Mouse (Mus musculus): Measurements from ENCODE around the gene Chic2. TPM values are rescaled to one million over a fixed set of nuclear protein-coding genes. Genes with fewer than 3 reads are reported as not detected.

The Chic2 gene
- total and polyA plus RNA-seq, 2 experiments from 2014 or later: 12.8 to 33.9 TPM

DNA sequence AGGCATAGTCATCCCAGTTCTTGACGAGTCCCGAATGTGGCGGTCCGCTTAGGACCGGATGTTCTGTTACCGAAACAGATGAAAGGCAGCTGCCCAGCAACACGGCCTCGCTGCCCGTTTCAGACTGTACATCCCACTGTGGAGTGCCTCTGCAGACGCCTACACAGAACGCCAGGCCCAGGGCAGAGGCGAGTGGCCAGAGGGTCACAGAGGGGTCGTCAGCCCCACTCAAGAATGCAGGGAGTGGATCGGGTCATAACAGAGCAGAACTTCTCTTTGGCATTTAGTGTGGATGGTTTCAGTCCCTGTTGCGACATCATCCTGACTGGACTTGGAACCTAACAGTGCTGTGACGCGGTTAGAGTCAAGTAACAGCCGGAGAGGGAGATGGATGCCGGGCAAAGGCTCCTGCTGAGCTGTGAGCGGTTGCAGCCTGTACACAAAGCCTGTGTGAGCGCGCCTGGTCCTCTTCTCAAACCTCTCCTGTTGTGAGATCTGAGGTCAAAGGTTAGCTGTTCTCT lies 70.5 kb downstream of the Chic2 start:
- Histone ChIP-seq H3K36me3 (ENCODE audit: insufficient read depth, low read length) (no peaks in the 10 kb centered on the region), H3K27ac (no peak overlapping the region), H3K9me3 (ENCODE audit: low read length) (no peaks in the 10 kb centered on the region), H3K4me3 (ENCODE audit: low read length) (no peak overlapping the region), H3K9ac (replicated peaks; ENCODE audit: low read length) (no peak overlapping the region), H3K27me3 (ENCODE audit: insufficient read depth, low read length) (no peaks in the 10 kb centered on the region), H3K4me1 (ENCODE audit: insufficient read depth, low read length) (no peaks in the 10 kb centered on the region), H3K4me2 (ENCODE audit: low read depth, low read length) (no peak overlapping the region)
- DNase-seq (ENCODE audit: low spot score) (no peak), ATAC-seq (0 out of 2 replicates have a peak, but pooled peaks have one; percentile 45)
- TF ChIP-seq CTCF (IDR thresholded peaks at IDR 0.05; ENCODE audit: low read depth): no peak
- 47% methylated on average over 22 of the region's 22 CpGs for WGBS

DNA sequence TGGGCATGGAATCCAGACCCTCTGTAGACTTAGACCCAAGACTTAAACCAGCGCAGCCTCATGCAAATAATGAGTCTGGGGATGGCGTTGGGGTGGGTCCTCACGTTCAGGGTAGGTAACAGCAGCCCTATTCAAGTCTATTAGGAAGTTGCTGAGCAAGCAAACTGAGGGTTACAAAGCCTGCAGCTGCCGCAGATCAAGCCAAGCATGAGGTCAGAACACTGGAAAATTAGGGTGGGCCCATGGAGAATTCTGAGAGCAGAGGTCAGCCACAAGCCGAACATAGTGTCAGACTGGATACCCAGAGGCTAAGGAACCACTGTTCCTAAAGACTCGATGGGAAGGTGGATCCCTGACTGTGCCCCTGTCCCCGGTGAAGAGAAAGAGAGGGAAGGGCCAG lies 73.2 kb downstream of the Chic2 start:
- whole genome bisulfite sequencing: 57% methylated on average over 7 of the region's 7 CpGs

DNA sequence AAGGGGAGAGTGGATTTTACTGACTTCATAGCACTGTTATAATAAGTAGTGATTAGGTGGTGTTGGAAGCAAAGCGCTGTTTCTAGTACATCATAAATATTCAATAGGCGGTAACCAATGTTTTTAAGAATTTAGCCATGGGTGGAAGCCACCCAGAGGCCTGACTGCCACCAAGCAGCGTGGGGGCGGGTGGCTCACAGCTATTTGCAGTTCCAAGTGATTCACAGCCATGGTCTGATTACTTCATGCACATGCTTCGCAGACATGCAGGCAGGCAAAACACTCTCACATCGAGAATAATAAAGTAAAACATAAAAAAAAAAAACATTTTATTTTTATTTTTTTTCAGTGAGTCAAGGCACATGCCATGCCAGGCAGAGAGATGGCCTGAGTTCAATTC lies 75.2 kb downstream of the Chic2 start:
- H3K9me3 ChIP-seq (ENCODE audit: low read length): no peaks in the 10 kb centered on the region
- no peaks in the 10 kb centered on the region for H3K36me3 ChIP-seq (ENCODE audit: insufficient read depth, low read length)
- H3K4me3 ChIP-seq (ENCODE audit: low read length): no peak overlapping the region
- WGBS: 93% methylated on average over 6 of the region's 6 CpGs
- no peak overlapping the region for H3K9ac ChIP-seq (replicated peaks; ENCODE audit: low read length)
- TF ChIP-seq CTCF (IDR thresholded peaks at IDR 0.05; ENCODE audit: low read depth): no peak
- no peaks in the 10 kb centered on the region for H3K27me3 ChIP-seq (ENCODE audit: insufficient read depth, low read length)
- H3K4me2 ChIP-seq (ENCODE audit: low read depth, low read length): no peak overlapping the region
- H3K4me1 ChIP-seq (ENCODE audit: insufficient read depth, low read length): no peaks in the 10 kb centered on the region
- no peak for ATAC-seq
- no peak overlapping the region for H3K27ac ChIP-seq
- DNase-seq (ENCODE audit: low spot score): no peak

More for the DNA sequence above, 73.2 kb downstream of the Chic2 start:
- TF ChIP-seq CTCF (IDR thresholded peaks at IDR 0.05; ENCODE audit: low read depth): no peak
- Histone ChIP-seq H3K4me2 (ENCODE audit: low read depth, low read length) (no peak overlapping the region), H3K4me3 (ENCODE audit: low read length) (no peak overlapping the region), H3K36me3 (ENCODE audit: insufficient read depth, low read length) (no peaks in the 10 kb centered on the region), H3K9me3 (ENCODE audit: low read length) (no peaks in the 10 kb centered on the region), H3K9ac (replicated peaks; ENCODE audit: low read length) (no peak overlapping the region), H3K27me3 (ENCODE audit: insufficient read depth, low read length) (no peaks in the 10 kb centered on the region), H3K27ac (no peak overlapping the region), H3K4me1 (ENCODE audit: insufficient read depth, low read length) (no peaks in the 10 kb centered on the region)
- DNase-seq (ENCODE audit: low spot score) (no peak), ATAC-seq (no peak)

DNA sequence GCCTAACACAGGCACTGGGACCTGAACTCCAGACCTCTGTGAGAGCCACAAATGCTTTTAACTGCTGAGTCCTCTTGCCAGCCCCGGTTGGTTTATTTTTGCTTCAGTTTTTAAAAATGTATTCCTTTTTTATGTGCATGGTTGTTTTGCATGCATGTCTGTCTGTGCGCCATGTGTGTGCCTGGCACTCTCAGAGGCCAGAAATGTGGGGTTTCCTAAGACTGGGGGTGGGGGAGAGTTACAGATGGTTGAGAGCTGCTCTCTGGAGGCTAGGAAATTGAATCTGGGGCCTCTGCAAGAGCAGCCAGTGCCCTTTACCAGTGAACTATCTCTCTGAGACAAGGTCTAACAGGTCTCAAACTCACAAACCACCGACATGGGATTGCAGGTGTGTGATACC lies 76.7 kb downstream of the Chic2 start:
- no peaks in the 10 kb centered on the region for H3K36me3 ChIP-seq (ENCODE audit: insufficient read depth, low read length)
- WGBS: 81% methylated on average over 3 of the region's 3 CpGs
- ATAC-seq: no peak

DNA sequence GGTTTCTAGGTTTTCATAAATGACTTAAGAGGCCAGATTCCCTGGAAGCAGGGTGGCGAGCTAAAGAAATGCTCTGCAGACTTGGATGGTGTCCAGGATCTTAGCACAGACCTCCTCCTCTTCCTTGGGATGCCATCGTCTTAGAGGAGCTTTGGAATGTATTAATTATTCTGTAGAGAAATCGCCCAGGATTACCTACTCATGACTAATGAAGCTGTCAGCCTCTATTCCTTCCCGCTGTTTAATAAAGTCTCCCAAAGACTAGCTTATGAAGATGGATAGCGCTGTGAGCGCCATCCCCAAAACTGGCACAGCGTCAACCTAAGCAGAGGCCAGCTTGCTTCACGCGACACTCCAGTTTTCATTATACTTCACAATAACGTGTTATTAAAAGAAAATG lies 77.7 kb downstream of the Chic2 start:
- H3K27me3 ChIP-seq (ENCODE audit: insufficient read depth, low read length): no peaks in the 10 kb centered on the region
- H3K4me3 ChIP-seq (ENCODE audit: low read length): no peak overlapping the region
- 26% methylated on average over 10 of the region's 10 CpGs for WGBS

More for the DNA sequence above, 76.7 kb downstream of the Chic2 start:
- H3K27ac ChIP-seq: no peak overlapping the region
- no peak overlapping the region for H3K4me3 ChIP-seq (ENCODE audit: low read length)
- no peaks in the 10 kb centered on the region for H3K27me3 ChIP-seq (ENCODE audit: insufficient read depth, low read length)
- no peak overlapping the region for H3K9ac ChIP-seq (replicated peaks; ENCODE audit: low read length)
- H3K4me2 ChIP-seq (ENCODE audit: low read depth, low read length): no peak overlapping the region
- H3K9me3 ChIP-seq (ENCODE audit: low read length): no peaks in the 10 kb centered on the region
- no peak for DNase-seq (ENCODE audit: low spot score)
- TF ChIP-seq CTCF (IDR thresholded peaks at IDR 0.05; ENCODE audit: low read depth): no peak
- H3K4me1 ChIP-seq (ENCODE audit: insufficient read depth, low read length): no peaks in the 10 kb centered on the region

DNA sequence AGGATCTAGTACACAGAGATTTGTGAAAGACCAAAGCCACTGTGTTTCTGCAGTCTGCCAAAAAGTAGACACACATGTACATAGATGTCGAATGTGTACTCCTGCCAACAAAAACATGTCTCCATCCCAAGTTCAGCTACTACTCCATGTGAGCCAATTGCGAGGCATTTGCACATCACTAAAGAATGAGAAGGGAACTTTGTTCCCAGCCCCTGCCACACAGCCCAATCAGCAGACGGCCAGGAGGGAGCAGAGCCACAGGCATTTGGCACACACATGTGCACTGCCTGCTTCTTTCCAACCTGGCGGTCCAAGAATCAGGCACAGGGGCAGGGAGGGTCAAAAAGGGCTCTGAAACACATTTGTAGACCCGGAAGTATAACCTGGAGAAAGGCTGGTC lies 81.8 kb downstream of the Chic2 start:
- Histone ChIP-seq H3K9ac (replicated peaks; ENCODE audit: low read length) (no peak overlapping the region), H3K9me3 (ENCODE audit: low read length) (no peaks in the 10 kb centered on the region), H3K27me3 (ENCODE audit: insufficient read depth, low read length) (no peaks in the 10 kb centered on the region), H3K4me3 (ENCODE audit: low read length) (no peak overlapping the region), H3K4me1 (ENCODE audit: insufficient read depth, low read length) (no peaks in the 10 kb centered on the region), H3K4me2 (ENCODE audit: low read depth, low read length) (no peak overlapping the region), H3K36me3 (ENCODE audit: insufficient read depth, low read length) (no peaks in the 10 kb centered on the region), H3K27ac (no peak overlapping the region)
- DNase-seq (ENCODE audit: low spot score) (no peak), ATAC-seq (no peak)
- no peak for TF ChIP-seq CTCF (IDR thresholded peaks at IDR 0.05; ENCODE audit: low read depth)
- WGBS: 67% methylated on average over 5 of the region's 5 CpGs

More for the DNA sequence above, 77.7 kb downstream of the Chic2 start:
- DNase-seq (ENCODE audit: low spot score) (peak; percentile 59), ATAC-seq (0 out of 2 replicates have a peak, but pooled peaks have one; percentile 32)
- no peak overlapping the region for H3K27ac ChIP-seq
- peak overlapping the region; percentile 29; the same call in 1 of the 2 replicates for H3K4me2 ChIP-seq (ENCODE audit: low read depth, low read length)
- H3K9me3 ChIP-seq (ENCODE audit: low read length): no peaks in the 10 kb centered on the region
- no peaks in the 10 kb centered on the region for H3K36me3 ChIP-seq (ENCODE audit: insufficient read depth, low read length)
- H3K4me1 ChIP-seq (ENCODE audit: insufficient read depth, low read length): no peaks in the 10 kb centered on the region
- no peak overlapping the region for H3K9ac ChIP-seq (replicated peaks; ENCODE audit: low read length)
- no peak for TF ChIP-seq CTCF (IDR thresholded peaks at IDR 0.05; ENCODE audit: low read depth)

DNA sequence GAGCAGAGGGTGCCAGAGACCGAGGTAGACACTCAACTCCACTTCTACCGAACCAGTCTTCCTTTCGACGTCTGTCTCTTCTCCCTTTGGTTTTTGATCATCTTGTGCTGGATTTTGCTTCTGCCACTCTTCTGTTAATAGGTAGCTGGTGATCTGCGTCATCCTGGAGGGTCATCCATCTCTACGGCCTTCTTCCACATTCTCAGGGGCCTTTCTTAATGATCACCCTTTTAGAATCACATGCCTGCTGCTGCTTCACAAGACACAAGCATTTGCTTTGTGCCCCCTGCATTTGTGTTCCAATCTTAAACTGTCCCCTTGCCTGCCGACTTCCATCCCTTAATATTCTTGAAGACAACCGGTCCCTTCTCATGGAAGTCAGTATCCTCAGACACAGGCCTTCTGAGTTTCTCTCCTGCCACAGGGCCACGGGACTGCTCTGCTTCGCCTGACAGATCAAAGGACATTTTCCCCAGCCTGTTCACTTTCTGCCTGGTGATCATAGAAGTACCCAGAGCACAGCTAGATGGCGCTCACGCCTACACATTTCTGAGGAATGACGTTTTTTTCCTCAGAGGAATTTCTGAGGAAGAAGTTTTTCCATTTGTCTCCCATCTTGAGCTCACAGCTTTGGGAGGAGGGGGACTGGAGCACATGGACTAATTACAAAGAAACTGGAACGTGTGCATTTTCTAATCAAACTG lies 83.6 kb downstream of the Chic2 start:
- DNase-seq (ENCODE audit: low spot score) (peak; percentile 91), ATAC-seq (peak; percentile 78)
- no peak overlapping the region for H3K27ac ChIP-seq
- 25% methylated on average over 14 of the region's 14 CpGs for WGBS
- H3K4me3 ChIP-seq (ENCODE audit: low read length): no peak overlapping the region
- H3K27me3 ChIP-seq (ENCODE audit: insufficient read depth, low read length): no peaks in the 10 kb centered on the region
- no peak overlapping the region; the same call in 1 of the 2 replicates for H3K9ac ChIP-seq (replicated peaks; ENCODE audit: low read length)
- H3K4me1 ChIP-seq (ENCODE audit: insufficient read depth, low read length): no peaks in the 10 kb centered on the region
- H3K4me2 ChIP-seq (ENCODE audit: low read depth, low read length): no peak overlapping the region
- H3K9me3 ChIP-seq (ENCODE audit: low read length): no peaks in the 10 kb centered on the region
- peak; percentile 86 for TF ChIP-seq CTCF (IDR thresholded peaks at IDR 0.05; ENCODE audit: low read depth)
- H3K36me3 ChIP-seq (ENCODE audit: insufficient read depth, low read length): no peaks in the 10 kb centered on the region
